Mouse (Mus musculus): ENCODE data around the gene Hoxd4. TPM values are rescaled to one million over a fixed set of nuclear protein-coding genes. Genes with fewer than 3 reads are reported as not detected.

The Hoxd4 gene
- total RNA-seq, 2 experiments from 2014 or later = not detected

GRCm38 (mm10) chr2:74774359-74774758 lies 62.6 kb downstream of the Hoxd4 start:
- DNase-seq (ENCODE audit: low spot score in 2 of 2) = no peak

GRCm38 (mm10) chr2:74777536-74778275 lies 66.0 kb downstream of the Hoxd4 start:
- DNase-seq (ENCODE audit: low spot score in 2 of 2) = no peak

Small RNAs within 50 kb of the gene (microRNA-seq; reads per million reads assigned to microRNA genes)
- gene Gm44463 (0 reads per million in 2 experiments), gene Mir10b (17.8 to 17.9 reads per million in 2 experiments)

Other genes starting within 250 kb of the Hoxd4 start
- 10 to 100 TPM; 67.4 to 78.8 TPM for gene Lnpk, start 132.5 kb upstream of the Hoxd4 start, total RNA-seq (2021)
- gene Evx2, start 52.4 kb upstream of the Hoxd4 start, total RNA-seq (2021) = not detected
- gene Hoxd13, start 43.6 kb upstream of the Hoxd4 start, total RNA-seq (2021) = not detected
- not detected for gene Hoxd12, start 36.9 kb upstream of the Hoxd4 start, total RNA-seq (2021)
- gene Hoxd11, start 32.4 kb upstream of the Hoxd4 start, total RNA-seq (2021) = not detected
- gene Hoxd10, start 20.0 kb upstream of the Hoxd4 start, total RNA-seq (2021) = not detected
- gene Hoxd9, start 14.2 kb upstream of the Hoxd4 start, total RNA-seq (2021) = not detected
- not detected for gene Hoxd8, start 7.3 kb upstream of the Hoxd4 start, total RNA-seq (2021)
- gene Hoxd3, start within 50 bp of the Hoxd4 start, total RNA-seq (2021) = not detected
- gene Gm28230, start 14.8 kb downstream of the Hoxd4 start, total RNA-seq (2021) = not detected
- gene Hoxd1, start 51.1 kb downstream of the Hoxd4 start, total RNA-seq (2021) = not detected
- 10 to 100 TPM; 44.0 to 47.6 TPM for gene Mtx2, start 113.9 kb downstream of the Hoxd4 start, total RNA-seq (2021)